Mouse (Mus musculus) stomach, postnatal 0 days (tissue): ENCODE measurements around the gene Lrrc47.

ENCODE experiments used
- CTCF ChIP-seq: IDR thresholded peaks from 2 replicates; pipeline ENCODE4 v1.5.1; 2016; ENCODE audit warnings: antibody characterized with exemption, low read depth, mild to moderate bottlenecking, moderate library complexity
- EP300 ChIP-seq: optimal IDR thresholded peaks from 2 replicates; pipeline ENCODE3; 2016; ENCODE audit warnings: antibody characterized with exemption

- no peak for TF ChIP-seq CTCF
- TF ChIP-seq EP300, result no peak
Observed at GRCm38 (mm10) chr4:153975292-153975662, 36.3 kb upstream of the Lrrc47 start.
